Mouse (Mus musculus) gastrocnemius, postnatal 36 days (tissue): ENCODE results near the gene Lpin3. TPM values are rescaled to one million over a fixed set of nuclear protein-coding genes. Genes with fewer than 3 reads are reported as not detected.

ENCODE experiments used
- DNase-seq, 2 experiments: peaks; one replicate each; pipeline ENCODE4 v3.0.0; 2022
- intact Hi-C: fragments of 180-260 bp; cut with DNase I; formaldehyde crosslinking; loops from one replicate; pipeline ENCODE4 v1.15.1; 2025
- long read RNA-seq, 2 experiments: library from polyadenylated mRNA; stranded (forward); transcript quantifications; one replicate each; pipeline ENCODE4 v2.0.0; 2021
- total RNA-seq, 2 experiments: library from RNA; stranded (reverse); gene quantifications; 2 replicates each; pipeline ENCODE4 v1.2.3; 2021

The Lpin3 gene
- total RNA-seq = 1 to 10 TPM; 3.0 to 4.6 TPM
- long read RNA-seq, experiment 1, partial matches to known transcripts = 1 of 1 reads
- long read RNA-seq, experiment 1, other reads (novel, unspliced or antisense) = 0 of 1 reads
- long read RNA-seq, experiment 2 = 0 reads

GRCm38 (mm10) chr2:160880453-160881195 is at the start of gene Lpin3:
Gene Lpin3 (plus strand): TSS chr2:160880670.
- DNase-seq = peak; percentile 73 to 81

GRCm38 (mm10) chr2:160840838-160841237 is 39.6 kb upstream of the Lpin3 start:
- no peak for DNase-seq
- intact Hi-C loops = no loop called here

More at GRCm38 (mm10) chr2:160880453-160881195, at the start of gene Lpin3:
- intact Hi-C loops = no loop called here

- intact Hi-C loops = no loop called here
- no peak for DNase-seq
Observed at GRCm38 (mm10) chr2:160847664-160848063, 32.8 kb upstream of the Lpin3 start.

GRCm38 (mm10) chr2:160848186-160848585 is 32.3 kb upstream of the Lpin3 start:
- DNase-seq = no peak
- intact Hi-C loops = no loop called here

- no peak for DNase-seq
- intact Hi-C loops = loop anchor here (5.0 kb wide), 1 partner anchor 42 kb away; no protein-coding TSS in a partner anchor
Observed at GRCm38 (mm10) chr2:160849617-160850240, 30.7 kb upstream of the Lpin3 start.

- intact Hi-C loops = loop anchor here (5.0 kb wide), 1 partner anchor 43 kb away; no protein-coding TSS in a partner anchor
- no peak for DNase-seq
Observed at GRCm38 (mm10) chr2:160850360-160850759, 30.1 kb upstream of the Lpin3 start.

- intact Hi-C loops = loop anchor here (5.0 kb wide), 1 partner anchor 47 kb away; no protein-coding TSS in a partner anchor
- no peak for DNase-seq
Observed at GRCm38 (mm10) chr2:160854687-160855086, 25.8 kb upstream of the Lpin3 start.

- intact Hi-C loops = no loop called here
- no peak for DNase-seq
Observed at GRCm38 (mm10) chr2:160856359-160857102, 23.9 kb upstream of the Lpin3 start.

- intact Hi-C loops = no loop called here
- no peak for DNase-seq
Observed at GRCm38 (mm10) chr2:160860363-160860762, 20.1 kb upstream of the Lpin3 start.

- intact Hi-C loops = no loop called here
- DNase-seq = no peak
Observed at GRCm38 (mm10) chr2:160864112-160864511, 16.4 kb upstream of the Lpin3 start.

GRCm38 (mm10) chr2:160865266-160865665 is 15.2 kb upstream of the Lpin3 start:
- DNase-seq = no peak
- intact Hi-C loops = no loop called here

GRCm38 (mm10) chr2:160869446-160869845 is 11.0 kb upstream of the Lpin3 start:
- no peak for DNase-seq
- intact Hi-C loops = no loop called here

GRCm38 (mm10) chr2:160871310-160871709 is 9.2 kb upstream of the Lpin3 start:
- no peak for DNase-seq
- intact Hi-C loops = loop anchor here (2.0 kb wide), 1 partner anchor 65 kb away; no protein-coding TSS in a partner anchor

- intact Hi-C loops = no loop called here
- peak; percentile 67 to 69 for DNase-seq
Observed at GRCm38 (mm10) chr2:160872395-160872794, 8.1 kb upstream of the Lpin3 start.

- peak; percentile 90 to 95 for DNase-seq
- intact Hi-C loops = no loop called here
Observed at GRCm38 (mm10) chr2:160872890-160873382, 7.5 kb upstream of the Lpin3 start, which contains the start of gene Zhx3. Gene Zhx3 (minus strand): TSS chr2:160872998.

- intact Hi-C loops = no loop called here
- no peak for DNase-seq
Observed at GRCm38 (mm10) chr2:160874231-160874877, 6.1 kb upstream of the Lpin3 start.

GRCm38 (mm10) chr2:160876115-160876514 is 4.4 kb upstream of the Lpin3 start:
- no peak for DNase-seq
- intact Hi-C loops = no loop called here

- intact Hi-C loops = no loop called here
- no peak for DNase-seq
Observed at GRCm38 (mm10) chr2:160881462-160882101, 1.1 kb downstream of the Lpin3 start.

GRCm38 (mm10) chr2:160882436-160882835 is 2.0 kb downstream of the Lpin3 start:
- intact Hi-C loops = no loop called here
- peak; percentile 32 to 44 for DNase-seq
